Mouse (Mus musculus): ENCODE measurements around the gene Rftn2.
"Not testable (repeated sequence)": the region's sequence is repeated elsewhere in the genome, so short reads cannot be mapped to it uniquely, and the experiment has no call there.

The Rftn2 gene

DNA sequence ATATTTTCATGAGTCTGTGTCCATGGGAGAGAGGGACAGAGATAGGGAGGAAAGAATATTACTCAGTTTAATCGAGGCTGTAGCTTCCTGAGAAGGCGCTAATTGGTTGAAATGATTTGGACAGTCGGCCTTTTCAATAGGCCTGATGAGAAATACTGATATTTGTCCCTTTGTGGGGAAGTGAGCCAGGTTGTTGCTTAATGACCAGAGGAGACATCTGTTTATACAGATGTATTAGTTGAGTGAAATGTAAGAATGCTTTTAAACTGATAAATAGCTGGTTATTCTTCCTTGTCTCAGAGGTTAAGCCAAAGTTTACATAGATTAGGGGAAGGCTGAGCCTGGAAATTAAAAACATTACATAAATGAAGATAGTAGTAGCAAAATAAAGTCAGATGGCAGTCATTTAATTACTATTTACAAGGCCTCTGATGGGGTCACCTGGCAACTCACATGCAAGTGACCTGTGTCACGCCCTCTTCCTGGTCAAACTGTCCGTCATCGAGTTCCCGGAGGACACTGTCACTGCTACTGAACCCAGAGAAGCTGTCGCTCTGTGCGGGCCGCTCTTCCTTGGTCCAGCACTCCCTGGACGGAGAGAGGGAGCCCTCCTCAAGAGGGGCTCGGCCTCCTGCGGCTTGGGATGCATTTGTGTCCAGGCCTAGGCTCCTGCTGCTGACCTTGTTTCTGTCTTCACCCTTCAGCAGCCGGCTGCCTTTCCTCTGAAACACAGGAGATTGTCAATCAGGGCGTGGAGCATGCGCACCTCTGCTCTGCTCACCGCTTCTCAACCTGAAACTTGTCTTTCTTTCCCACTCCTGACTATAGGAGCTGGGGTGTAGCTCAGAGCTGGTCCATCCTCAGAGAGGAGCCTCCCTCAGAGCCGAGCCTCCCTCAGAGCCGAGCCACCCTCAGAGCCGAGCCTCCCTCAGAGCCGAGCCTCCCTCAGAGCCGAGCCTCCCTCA is 54.9 kb downstream of the Rftn2 start:
- no peak for DNase-seq

DNA sequence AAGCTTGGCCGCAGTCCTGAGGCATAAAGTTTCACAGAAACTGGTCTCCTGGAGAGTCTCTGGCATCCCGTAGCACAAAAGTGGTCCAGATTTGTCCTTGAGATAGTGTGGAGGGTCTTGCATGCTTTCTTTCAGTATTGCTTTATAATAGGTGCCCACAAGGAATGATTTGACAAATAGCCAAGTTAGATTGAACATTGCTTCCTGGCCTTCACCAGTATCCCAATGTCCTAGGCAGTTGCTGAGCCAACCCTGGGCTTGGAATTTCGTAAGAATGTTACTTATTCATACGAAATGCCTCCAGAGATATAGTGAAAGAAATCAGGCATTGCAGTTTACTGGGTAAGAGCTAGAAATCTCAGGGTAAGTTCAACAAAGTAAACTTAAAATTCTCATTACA is 58.0 kb downstream of the Rftn2 start:
- DNase-seq: no peak

DNA sequence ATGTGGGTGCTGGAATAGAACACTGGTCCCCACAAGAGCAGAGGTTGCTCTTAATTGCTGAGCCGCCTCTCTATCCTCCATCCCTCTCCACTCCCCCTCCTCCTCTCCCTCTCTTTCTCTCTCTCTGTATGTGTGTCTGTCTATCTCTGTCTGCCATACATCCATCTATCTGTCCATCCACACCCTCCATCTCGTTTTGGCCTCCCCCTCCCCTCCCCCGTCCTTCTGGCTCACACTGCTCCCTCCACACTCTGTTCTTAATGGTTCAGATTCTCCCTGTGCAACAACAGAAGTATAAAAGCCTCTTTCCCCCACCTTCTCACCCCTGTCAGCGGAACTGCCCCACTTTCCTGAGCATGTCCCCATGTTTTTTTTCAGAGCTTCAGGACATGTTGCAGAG is 59.0 kb downstream of the Rftn2 start:
- no peak for DNase-seq

DNA sequence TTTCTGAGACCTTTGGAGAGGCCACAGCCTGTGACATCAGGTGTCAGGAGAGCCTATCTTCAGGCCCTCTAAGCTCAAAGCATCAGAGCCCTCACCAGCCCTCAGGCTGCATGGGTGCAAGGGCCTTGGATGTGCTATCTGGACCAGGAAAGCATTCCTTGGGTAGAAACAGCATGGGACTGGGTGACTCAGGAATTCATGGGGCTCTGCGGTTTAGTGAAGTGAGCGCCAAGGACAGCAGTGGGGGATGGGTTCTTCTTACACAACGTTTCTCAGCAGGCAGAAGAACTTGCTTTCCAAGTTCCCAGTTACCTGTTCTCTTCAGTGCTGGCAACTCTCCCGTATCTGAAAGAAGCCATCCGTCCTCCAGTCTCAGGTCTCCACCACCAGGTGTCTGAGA is 62.6 kb downstream of the Rftn2 start:
- DNase-seq: no peak

DNA sequence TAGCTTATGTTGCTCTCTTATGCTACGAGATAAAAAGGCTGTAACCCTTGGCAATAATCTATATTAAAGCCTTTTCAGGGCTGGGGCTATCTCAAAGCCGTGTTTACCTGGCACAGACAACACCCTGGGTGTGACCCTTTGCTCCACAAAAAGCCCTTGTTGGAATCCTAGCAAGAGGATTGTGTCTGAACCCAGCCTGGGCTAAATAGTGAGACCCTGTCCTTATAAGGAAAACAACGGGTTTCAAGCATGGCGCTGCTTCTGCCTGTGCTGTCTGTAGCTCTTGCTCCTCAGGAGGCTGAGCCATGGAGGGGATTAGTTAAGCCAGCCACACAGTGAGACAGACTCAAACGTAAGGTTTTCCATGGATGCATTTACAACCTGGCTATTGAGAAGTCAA is 63.8 kb downstream of the Rftn2 start:
- DNase-seq: no peak

DNA sequence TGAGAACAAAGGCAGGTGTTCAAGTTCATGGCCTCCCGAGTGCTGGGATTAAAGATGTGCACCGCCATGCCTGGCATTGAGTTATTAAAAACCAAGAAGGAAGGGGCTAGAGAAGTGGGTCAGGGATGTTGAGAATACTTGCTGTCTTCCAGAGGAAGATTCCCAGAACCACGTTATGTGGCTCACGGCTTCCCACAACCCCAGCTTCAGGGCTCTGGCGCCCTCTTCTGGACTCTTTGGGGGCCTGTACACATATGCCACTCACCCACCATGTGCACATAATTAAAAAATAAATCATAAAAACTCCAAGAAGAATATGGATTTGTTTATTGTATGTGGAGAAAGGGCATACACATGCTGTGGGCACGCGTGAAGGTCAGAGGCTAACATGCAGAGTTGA is 64.7 kb downstream of the Rftn2 start:
- DNase-seq: peak in 1 of 2 experiments; percentile 11

DNA sequence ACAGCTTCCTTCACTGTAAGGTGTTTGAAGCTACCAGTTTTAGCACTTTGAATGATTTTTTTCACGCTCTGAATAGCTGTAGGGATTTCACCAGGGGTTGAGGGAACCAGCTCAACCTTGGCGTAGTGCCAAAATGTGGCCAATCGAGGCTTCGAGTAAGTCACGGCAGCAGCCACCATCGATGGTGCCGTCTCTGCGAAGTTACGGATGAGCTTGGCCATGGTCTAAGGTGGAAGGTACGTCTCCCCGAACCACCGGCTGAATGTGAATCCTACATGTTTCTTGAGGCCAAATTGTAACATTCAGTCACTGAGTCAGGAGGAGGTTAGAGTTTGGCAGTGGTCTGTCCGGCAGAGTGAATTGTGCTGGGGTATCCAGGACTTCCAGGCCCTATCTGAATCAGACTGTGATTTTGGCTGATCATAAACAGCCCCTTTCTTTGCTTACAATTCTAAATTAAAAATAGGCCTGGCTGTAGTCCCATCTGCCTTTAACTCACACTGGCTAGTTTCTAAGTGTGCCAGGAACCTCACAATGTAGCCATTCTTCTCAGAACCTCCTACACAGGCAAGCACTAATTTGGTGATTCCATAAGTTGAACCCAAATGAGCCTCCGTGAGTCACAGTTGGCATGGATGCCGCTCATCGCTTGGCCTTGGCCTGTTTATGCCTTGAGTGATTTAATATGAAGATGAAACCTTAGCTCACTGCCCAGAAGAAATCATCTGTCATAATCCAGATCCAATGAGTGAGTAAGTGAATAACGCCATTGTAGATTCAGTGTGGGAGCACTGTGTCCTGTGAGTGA is 65.5 kb downstream of the Rftn2 start:
- DNase-seq: no peak

DNA sequence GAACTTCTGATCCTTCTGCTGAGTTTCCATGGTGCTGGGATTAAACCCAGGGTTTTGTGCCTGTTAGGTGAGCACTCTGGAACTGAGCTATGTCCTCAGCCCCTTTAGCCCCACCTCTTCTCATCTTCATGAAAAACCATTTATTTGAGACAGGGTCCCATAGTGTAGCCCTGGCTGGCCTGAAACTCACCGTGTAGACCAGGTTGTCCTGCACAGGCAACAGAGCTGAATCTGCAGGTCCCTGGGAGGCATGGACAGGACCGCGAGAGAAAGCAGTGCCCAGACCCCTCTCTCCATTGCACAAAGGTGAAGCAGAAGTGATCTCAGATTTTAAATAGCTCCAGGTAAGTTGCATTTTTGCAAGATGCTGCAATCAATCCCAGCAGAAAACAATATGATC is 66.4 kb downstream of the Rftn2 start:
- DNase-seq: no peak

DNA sequence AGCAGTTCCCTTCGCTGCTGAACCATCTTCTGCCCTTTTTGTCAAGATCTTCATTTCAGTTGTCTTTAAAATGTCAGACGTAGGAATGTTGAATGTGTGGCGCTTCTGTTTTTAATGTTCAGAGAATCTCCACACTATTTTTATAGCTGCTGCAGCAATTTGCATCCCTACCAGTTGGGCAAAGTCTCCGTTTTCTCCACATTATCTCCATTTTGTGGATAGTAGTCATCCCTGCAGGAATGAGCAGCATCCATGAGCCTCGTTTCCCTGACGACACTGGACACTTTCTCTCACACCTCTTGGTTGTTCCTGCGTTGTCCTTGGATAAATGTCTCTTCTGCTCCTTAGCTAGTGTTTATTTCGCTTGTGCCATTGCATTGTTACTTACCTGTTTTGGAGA is 67.8 kb downstream of the Rftn2 start:
- DNase-seq: no peak

DNA sequence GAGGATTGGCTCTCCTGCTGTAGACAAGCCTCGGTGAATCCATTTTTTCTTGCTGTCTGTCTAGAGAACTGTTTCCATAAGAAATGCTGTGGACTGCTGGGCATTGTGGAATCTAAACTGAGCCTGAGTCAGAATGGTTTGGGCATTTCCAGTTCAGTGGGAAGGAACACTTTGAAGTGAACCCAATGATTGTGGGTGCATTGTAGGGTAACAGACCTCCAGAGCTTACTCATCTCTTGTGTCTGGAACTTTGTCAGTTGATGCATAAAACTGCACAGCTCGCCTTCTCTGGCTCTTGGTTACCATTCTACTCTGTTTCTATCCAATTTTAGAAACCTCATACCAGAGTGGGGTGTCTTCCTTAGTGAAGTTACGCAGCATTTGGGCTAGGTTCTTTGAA is 68.4 kb downstream of the Rftn2 start:
- no peak for DNase-seq

DNA sequence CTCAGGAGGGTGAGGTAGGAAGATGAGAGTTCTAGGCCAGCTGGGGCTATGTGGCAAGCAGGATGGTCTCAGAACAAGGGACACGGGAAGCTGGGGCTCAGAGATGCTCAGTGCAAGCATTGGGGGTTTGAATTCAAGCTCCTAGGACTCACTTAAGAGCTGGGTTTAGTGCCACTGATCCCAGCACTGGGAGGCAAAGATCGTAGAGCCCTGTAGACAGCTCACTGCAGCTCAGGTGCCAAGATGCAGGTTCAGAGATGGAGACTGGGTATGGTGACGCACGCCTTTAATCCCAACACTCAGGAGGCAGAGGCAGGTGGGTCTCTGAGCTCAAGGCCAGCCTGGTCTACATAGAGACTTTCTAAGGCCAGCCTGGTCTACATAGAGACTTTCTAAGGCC is 69.3 kb downstream of the Rftn2 start:
- DNase-seq: no peak

DNA sequence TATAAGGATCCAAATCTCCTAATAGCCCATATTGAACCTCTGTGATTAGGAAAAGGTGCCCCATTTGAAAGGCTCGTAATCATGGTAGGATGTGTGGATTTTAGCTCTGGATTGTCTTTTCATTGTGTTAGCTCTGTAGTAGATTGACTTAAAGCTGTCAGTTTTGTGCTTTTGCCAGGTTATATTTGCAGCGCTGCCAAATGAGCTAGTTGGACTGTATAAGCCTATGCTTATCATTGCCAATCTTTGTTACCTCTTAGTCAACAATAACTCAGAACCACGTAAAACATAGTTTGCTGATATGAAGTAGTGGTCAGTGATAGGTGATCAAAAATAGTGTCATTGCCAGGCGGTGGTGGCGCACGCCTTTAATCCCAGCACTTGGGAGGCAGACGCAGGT is 81.0 kb downstream of the Rftn2 start:
- DNase-seq: no peak

DNA sequence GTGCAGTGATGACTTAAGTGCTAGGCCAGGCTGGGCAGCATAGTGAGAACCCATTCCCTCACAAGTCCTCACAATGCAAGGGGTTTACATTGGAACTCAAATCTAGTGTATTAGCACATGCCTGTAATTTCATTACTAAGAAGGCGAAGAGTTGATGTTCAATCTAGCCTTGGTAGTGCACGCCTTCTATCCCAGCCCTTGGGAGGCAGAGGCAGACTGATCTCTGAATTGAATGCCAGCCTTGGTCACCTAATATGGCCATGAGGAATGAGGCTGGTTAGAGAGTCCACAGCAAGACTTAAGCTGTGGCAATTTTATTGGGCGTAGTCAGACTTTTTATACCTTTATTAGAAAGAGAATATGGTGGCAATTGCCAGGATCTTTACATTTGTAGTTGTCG is 82.2 kb downstream of the Rftn2 start:
- DNase-seq: no peak

DNA sequence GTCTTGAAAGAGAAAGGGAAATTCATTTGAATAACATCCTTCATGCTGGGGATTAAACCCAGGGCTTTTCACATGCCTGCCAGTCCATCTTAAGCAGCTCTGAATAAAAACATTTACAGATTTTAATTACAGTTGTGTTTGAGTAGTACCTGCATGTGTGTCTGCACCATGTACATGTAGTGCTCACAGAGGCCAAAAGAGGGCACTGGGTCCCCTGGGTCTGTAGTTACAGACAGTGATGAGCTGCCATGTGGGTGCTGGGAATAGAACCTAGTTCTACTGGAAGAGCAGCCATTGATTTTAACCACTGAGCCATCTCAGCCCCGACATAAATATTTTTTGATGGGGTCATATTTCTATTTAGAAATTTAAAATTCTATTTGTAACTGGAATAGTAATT is 90.7 kb downstream of the Rftn2 start:
- DNase-seq: no peak

DNA sequence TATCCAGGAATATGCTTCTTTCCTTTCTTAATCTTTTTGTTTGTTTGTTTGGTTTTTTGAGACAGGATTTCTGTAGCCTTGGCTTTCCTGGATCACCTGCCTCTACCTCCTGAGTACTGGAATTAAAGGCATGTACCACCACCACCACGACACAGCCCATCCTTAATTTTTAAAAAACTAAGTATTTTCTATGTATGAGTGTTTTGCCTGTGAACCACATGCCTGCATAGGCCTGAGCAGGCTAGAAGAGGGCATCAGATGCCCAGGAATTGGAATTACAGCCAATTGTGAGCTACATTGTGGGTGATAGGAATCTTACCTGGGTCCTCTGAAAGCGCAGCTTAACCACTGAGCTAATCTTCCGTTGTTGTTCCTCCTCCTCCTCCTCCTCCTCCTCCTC is 92.3 kb downstream of the Rftn2 start:
- no peak for DNase-seq

DNA sequence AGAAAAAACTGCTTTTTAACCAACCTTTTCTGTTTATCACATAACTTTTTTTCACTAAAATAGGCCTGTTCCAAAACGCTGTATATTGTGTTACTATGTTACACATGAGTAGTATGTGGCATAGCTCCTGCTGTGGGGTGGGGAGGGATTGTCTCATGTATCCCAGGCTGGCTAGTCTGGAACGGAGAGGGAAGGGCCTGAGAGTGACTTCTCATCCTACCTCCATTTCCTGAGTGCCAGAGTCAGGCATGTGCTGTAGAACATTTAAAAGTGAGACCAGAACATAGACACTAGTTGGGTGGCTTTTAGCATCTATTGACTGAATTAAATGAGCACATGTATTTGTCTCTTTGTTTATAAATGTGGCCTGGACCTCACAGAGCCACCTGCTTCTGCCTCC is 93.4 kb downstream of the Rftn2 start:
- DNase-seq: no peak

DNA sequence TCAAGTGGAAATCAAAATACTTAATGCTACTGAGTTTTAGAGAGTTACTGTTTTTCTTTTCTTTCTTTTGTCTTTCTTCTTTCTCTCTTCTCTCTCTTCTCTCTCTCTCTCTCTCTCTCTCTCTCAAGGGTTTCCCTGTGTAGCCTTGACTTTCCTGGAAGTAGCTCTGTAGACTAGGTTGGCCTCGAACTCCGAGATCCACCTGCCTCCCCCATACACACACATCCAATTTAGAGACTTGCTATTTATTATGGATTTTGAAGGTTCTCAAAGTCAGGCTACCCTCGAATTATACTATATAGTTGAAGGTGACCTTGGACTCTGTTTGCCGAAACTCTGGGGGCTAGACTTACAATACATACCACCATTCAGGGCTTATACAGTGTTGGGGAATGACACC is 94.3 kb downstream of the Rftn2 start:
- no peak for DNase-seq

DNA sequence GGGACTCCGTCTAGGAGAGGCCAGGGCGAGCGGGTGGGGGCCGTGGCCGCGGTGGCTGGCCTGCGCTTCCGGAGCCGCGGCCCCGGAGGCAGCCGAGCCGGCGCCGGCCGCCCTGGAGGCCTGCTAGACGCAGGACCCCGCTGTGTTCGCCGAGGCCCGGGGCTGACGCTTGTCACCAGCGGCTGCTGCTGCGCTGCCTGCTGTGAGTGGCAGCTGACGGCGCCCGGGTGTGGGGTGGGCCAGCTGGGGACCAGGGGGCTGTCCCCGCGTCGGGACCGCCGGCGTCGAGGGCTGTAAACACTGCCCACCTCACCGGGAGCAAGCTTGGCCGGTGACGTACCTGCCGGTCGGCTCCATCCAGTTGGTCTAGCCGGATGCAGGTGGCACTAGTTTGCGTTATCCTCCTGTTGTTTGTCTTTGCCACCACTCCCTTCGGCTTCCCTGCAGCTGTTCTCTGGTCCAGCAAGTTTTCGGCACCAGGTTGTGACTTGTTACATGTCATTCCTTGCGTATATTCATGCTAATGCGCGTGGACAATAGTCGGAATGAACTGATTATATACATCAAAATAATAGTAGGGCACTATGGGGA is 95.1 kb downstream of the Rftn2 start:
- DNase-seq: no peak

DNA sequence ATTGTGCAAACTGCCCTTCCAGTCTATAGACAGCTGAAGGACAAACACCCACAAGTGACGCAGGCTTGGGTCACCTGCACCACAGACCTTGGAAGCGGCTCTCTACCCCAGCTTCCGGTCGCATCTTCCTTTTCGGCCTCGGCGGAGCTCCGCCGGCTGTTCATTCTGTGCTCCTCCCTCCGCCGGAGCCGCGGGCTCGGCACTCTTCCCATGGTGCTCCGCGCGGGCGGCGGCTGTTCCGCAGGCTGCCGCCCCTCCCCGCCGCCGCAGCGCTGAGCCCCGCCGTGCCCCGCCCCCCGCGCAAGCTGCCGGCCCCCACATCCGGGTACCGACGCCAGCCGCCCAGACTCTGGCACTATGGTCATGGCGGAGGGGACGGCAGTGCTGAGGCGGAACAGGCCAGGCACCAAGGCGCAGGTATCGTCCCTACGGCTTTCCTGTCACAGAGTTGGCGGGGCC is 95.6 kb downstream of the Rftn2 start, which contains the start of gene Mob4:
Mob4 (plus strand) TSS at position 289 of the 459 bp plus-strand sequence.
- peak; percentile 87 to 93 for DNase-seq

DNA sequence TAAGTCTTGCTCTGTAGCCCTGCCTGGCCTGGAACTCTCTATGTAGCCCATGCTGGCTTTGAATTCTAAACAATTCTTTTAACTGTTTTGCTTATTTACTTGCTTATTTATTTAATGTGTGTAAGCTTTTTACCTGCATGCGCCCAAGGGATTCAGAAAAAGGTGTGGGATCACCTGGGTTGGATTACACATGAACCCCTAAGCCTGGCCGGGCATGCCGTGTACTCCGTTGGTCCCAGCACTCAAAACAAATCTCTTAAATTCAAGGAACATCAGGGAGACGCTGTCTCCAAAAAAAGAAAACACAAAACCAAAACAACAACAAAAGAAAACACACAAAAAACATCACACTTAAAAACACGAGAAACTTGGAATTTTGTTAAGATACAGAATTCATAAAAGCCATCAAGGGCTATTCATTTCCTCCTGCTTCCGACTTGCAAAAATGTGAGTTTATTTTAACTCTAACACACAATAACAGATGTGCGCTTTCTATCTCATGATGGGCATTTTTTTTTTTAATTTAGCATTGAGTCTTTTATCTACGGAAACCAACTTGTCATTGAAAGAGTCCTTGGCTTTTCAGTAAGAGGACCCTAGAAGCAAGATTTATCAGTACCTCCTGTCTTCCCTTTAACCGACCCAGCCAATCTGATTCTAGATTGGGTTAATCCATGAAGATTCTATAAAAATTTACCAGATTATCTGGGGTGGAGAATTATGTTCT is 96.2 kb downstream of the Rftn2 start:
- DNase-seq: no peak

DNA sequence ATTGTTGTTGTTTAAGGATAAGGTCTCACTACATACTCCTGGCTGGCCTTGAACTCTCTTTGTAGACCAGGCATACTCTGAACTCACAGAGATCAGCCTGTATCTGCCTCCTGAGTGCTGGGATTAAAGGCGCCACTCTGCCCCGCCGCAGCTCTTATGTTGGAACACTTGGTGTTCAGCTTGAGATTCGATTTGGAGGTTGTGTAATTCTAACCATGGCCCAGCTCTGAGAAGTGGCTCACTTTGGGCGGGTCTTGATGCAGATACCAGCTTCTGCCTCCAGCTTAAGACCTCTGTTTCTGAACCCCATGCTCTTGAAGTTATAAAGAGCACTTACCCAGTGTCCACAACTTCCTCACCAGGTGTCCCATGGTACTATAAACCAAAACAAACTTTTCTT is 96.9 kb downstream of the Rftn2 start:
- DNase-seq: no peak

DNA sequence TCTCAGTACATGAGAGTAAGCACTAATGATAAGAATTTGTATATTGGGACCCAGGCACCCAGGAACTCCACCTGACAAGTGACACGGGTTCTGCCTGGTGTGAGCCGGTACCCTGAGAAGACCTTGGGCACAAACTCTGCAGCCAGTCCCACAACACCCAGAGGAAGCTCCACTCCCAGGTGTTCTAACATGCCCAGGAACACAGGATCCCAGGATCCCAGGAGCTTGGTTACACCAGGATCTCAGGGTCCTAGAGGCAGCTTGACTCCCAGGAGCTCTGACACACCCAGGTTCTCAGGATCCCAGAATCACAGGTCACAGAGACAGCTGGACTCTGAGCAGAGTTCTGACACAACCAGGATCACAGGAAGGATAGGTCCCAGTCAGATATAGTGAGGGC is 102.4 kb downstream of the Rftn2 start:
- not testable (repeated sequence) for DNase-seq

DNA sequence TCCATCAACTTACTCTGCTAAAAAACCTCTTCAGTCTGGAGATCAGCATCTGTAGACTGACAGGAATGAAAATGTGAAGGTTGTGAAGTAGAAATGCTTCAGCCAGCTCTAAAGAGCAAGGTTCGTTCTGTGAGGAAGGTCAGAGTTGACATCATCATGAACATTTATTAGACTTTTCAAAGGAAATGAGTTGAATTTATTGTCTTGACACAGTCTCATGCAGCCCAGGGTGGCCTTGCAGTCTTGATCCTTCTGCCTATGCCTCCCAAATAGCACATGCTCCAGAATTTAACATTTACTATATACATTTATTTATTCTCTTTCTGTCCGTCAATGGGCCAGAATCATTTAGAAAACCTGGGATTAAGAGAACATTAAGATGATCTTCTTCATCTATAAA is 103.0 kb downstream of the Rftn2 start:
- DNase-seq: no peak
